Mouse (Mus musculus): ENCODE measurements around the gene Lrp2bp. TPM values are rescaled to one million over a fixed set of nuclear protein-coding genes. Genes with fewer than 3 reads are reported as not detected.

Lrp2bp gene
- polyA plus RNA-seq, 1 experiment from 2014 or later, result 0.44 TPM

- Histone ChIP-seq H3K9me3 (no peaks in the 10 kb centered on the region), H3K27ac (peak overlapping the region; percentile 98), H3K4me3 (peak overlapping the region; percentile 67), H3K4me1 (peaks cover 20% of the 10 kb centered on the region), H3K36me3 (peaks cover 23% of the 10 kb centered on the region), H3K27me3 (ENCODE audit: insufficient read depth, poor library complexity, severe bottlenecking) (no peaks in the 10 kb centered on the region)
- 6% methylated on average over 55 of the region's 55 CpGs for WGBS
- peak; percentile 100 for DNase-seq (ENCODE audit: low spot score)
These were observed 942 bp downstream of the Lrp2bp start for GRCm38 (mm10) chr8:45999784-46000705.

- Histone ChIP-seq H3K9me3 (no peaks in the 10 kb centered on the region), H3K36me3 (no peaks in the 10 kb centered on the region), H3K4me3 (no peak within 1 kb of the TSS), H3K27me3 (ENCODE audit: insufficient read depth, poor library complexity, severe bottlenecking) (no peaks in the 10 kb centered on the region), H3K27ac (peak within 1 kb of the TSS; percentile 83), H3K4me1 (peaks cover 13% of the 10 kb centered on the region)
- no peak for DNase-seq (ENCODE audit: low spot score)
- WGBS, result 41% methylated on average over 4 of the region's 4 CpGs
These were observed 6.5 kb downstream of the Lrp2bp start, which contains the start of gene Ankrd37 for GRCm38 (mm10) chr8:46005596-46005995. Ankrd37 (minus strand) TSS chr8:46005707.

GRCm38 (mm10) chr8:46007050-46007672 is 8.1 kb downstream of the Lrp2bp start:
- Histone ChIP-seq H3K27ac (no peak overlapping the region), H3K27me3 (ENCODE audit: insufficient read depth, poor library complexity, severe bottlenecking) (no peaks in the 10 kb centered on the region), H3K36me3 (no peaks in the 10 kb centered on the region), H3K9me3 (no peaks in the 10 kb centered on the region), H3K4me3 (no peak overlapping the region), H3K4me1 (peaks cover 24% of the 10 kb centered on the region)
- 84% methylated on average over 3 of the region's 3 CpGs for WGBS
- DNase-seq (ENCODE audit: low spot score), result no peak

- Histone ChIP-seq H3K36me3 (no peaks in the 10 kb centered on the region), H3K4me1 (peaks cover 20% of the 10 kb centered on the region), H3K27ac (peak overlapping the region; percentile 74), H3K9me3 (no peaks in the 10 kb centered on the region), H3K4me3 (peak overlapping the region; percentile 45), H3K27me3 (ENCODE audit: insufficient read depth, poor library complexity, severe bottlenecking) (no peaks in the 10 kb centered on the region)
- no peak for DNase-seq (ENCODE audit: low spot score)
- WGBS, result 39% methylated on average over 2 of the region's 2 CpGs
These were observed 11.2 kb downstream of the Lrp2bp start for GRCm38 (mm10) chr8:46010306-46010705.

GRCm38 (mm10) chr8:46010746-46011680 is 11.9 kb downstream of the Lrp2bp start:
- 11% methylated on average over 17 of the region's 17 CpGs for WGBS
- peak; percentile 83 for DNase-seq (ENCODE audit: low spot score)
- H3K27ac ChIP-seq, result peak overlapping the region; percentile 74

GRCm38 (mm10) chr8:46022203-46022602 is 23.1 kb downstream of the Lrp2bp start:
- Histone ChIP-seq H3K4me1 (peaks cover 15% of the 10 kb centered on the region), H3K9me3 (no peaks in the 10 kb centered on the region), H3K36me3 (no peaks in the 10 kb centered on the region), H3K27ac (no peak overlapping the region), H3K27me3 (ENCODE audit: insufficient read depth, poor library complexity, severe bottlenecking) (no peaks in the 10 kb centered on the region), H3K4me3 (no peak overlapping the region)
- no peak for DNase-seq (ENCODE audit: low spot score)
- 79% methylated on average over 9 of the region's 9 CpGs for WGBS

More at GRCm38 (mm10) chr8:46010746-46011680, 11.9 kb downstream of the Lrp2bp start:
- Histone ChIP-seq H3K9me3 (no peaks in the 10 kb centered on the region), H3K27me3 (ENCODE audit: insufficient read depth, poor library complexity, severe bottlenecking) (no peaks in the 10 kb centered on the region), H3K36me3 (no peaks in the 10 kb centered on the region), H3K4me1 (peaks cover 13% of the 10 kb centered on the region), H3K4me3 (peak overlapping the region; percentile 45)

GRCm38 (mm10) chr8:46022758-46023157 is 23.7 kb downstream of the Lrp2bp start:
- no peak for DNase-seq (ENCODE audit: low spot score)
- Histone ChIP-seq H3K4me3 (no peak overlapping the region), H3K27me3 (ENCODE audit: insufficient read depth, poor library complexity, severe bottlenecking) (no peaks in the 10 kb centered on the region), H3K9me3 (no peaks in the 10 kb centered on the region), H3K27ac (no peak overlapping the region), H3K4me1 (peaks cover 15% of the 10 kb centered on the region), H3K36me3 (no peaks in the 10 kb centered on the region)
- 88% methylated on average over 9 of the region's 9 CpGs for WGBS

- no peak overlapping the region for H3K4me3 ChIP-seq
- H3K9me3 ChIP-seq, result no peaks in the 10 kb centered on the region
- peaks cover 15% of the 10 kb centered on the region for H3K4me1 ChIP-seq
- no peak overlapping the region for H3K27ac ChIP-seq
- H3K27me3 ChIP-seq (ENCODE audit: insufficient read depth, poor library complexity, severe bottlenecking), result no peaks in the 10 kb centered on the region
- WGBS, result 57% methylated on average over 4 of the region's 4 CpGs
- no peak for DNase-seq (ENCODE audit: low spot score)
- H3K36me3 ChIP-seq, result no peaks in the 10 kb centered on the region
These were observed 25.3 kb downstream of the Lrp2bp start for GRCm38 (mm10) chr8:46024392-46024791.

- Histone ChIP-seq H3K27me3 (ENCODE audit: insufficient read depth, poor library complexity, severe bottlenecking) (no peaks in the 10 kb centered on the region), H3K36me3 (peaks cover 18% of the 10 kb centered on the region; the same call in 1 of the 2 replicates), H3K9me3 (no peaks in the 10 kb centered on the region), H3K4me3 (no peak overlapping the region), H3K4me1 (peaks cover 6% of the 10 kb centered on the region; the same call in 1 of the 2 replicates), H3K27ac (no peak overlapping the region)
- WGBS, result 76% methylated on average over 11 of the region's 11 CpGs
- no peak for DNase-seq (ENCODE audit: low spot score)
These were observed 37.1 kb downstream of the Lrp2bp start for GRCm38 (mm10) chr8:46036217-46036616.

- H3K27me3 ChIP-seq (ENCODE audit: insufficient read depth, poor library complexity, severe bottlenecking), result no peaks in the 10 kb centered on the region
- peaks cover 6% of the 10 kb centered on the region; the same call in 1 of the 2 replicates for H3K4me1 ChIP-seq
- H3K36me3 ChIP-seq, result peaks cover 23% of the 10 kb centered on the region; the same call in 1 of the 2 replicates
- no peak overlapping the region for H3K4me3 ChIP-seq
- no peak for DNase-seq (ENCODE audit: low spot score)
- H3K9me3 ChIP-seq, result no peaks in the 10 kb centered on the region
- 85% methylated on average over 1 of the region's 1 CpGs for WGBS
- H3K27ac ChIP-seq, result no peak overlapping the region
These were observed 40.6 kb downstream of the Lrp2bp start for GRCm38 (mm10) chr8:46039666-46040065.

GRCm38 (mm10) chr8:46040260-46040659 is 41.2 kb downstream of the Lrp2bp start:
- Histone ChIP-seq H3K27me3 (ENCODE audit: insufficient read depth, poor library complexity, severe bottlenecking) (no peaks in the 10 kb centered on the region), H3K9me3 (no peaks in the 10 kb centered on the region), H3K27ac (no peak overlapping the region), H3K36me3 (peaks cover 22% of the 10 kb centered on the region; the same call in 1 of the 2 replicates), H3K4me1 (peaks cover 6% of the 10 kb centered on the region; the same call in 1 of the 2 replicates), H3K4me3 (no peak overlapping the region)
- no peak for DNase-seq (ENCODE audit: low spot score)
- WGBS, result 48% methylated on average over 13 of the region's 13 CpGs

- H3K27me3 ChIP-seq (ENCODE audit: insufficient read depth, poor library complexity, severe bottlenecking), result no peaks in the 10 kb centered on the region
- no peak for DNase-seq (ENCODE audit: low spot score)
- no peak overlapping the region for H3K27ac ChIP-seq
- peaks cover 6% of the 10 kb centered on the region; the same call in 1 of the 2 replicates for H3K36me3 ChIP-seq
- 86% methylated on average over 5 of the region's 5 CpGs for WGBS
- no peaks in the 10 kb centered on the region for H3K4me1 ChIP-seq
- no peak overlapping the region for H3K4me3 ChIP-seq
- no peaks in the 10 kb centered on the region for H3K9me3 ChIP-seq
These were observed 73.7 kb downstream of the Lrp2bp start for GRCm38 (mm10) chr8:46072798-46073197.
